Mouse (Mus musculus) stomach, embryonic 16.5 days (tissue): ENCODE measurements around the gene Ankrd44. TPM values are rescaled to one million over a fixed set of nuclear protein-coding genes. Genes with fewer than 3 reads are reported as not detected.

Experiments used
- ATAC-seq: fragments of 200-750 bp; cut with Nextera tagmentation; 2 replicates; pipeline ENCODE4 v1.8.0; 2017; ENCODE audit warnings: moderate number of reproducible peaks, moderate TSS enrichment; ENCODE audit not compliant: insufficient read depth, low FRiP score
- H3K27ac ChIP-seq: fragments of 300-500 bp; sonication (generic); 2 replicates; pipeline ENCODE4 v1.5.1; 2014; ENCODE audit warnings: low read length
- H3K27me3 ChIP-seq: fragments of 300-500 bp; sonication (generic); 2 replicates; pipeline ENCODE4 v1.6.1; 2014; ENCODE audit warnings: low read length, control low read depth, mixed read lengths; ENCODE audit not compliant: control insufficient read depth, insufficient read depth
- H3K36me3 ChIP-seq: fragments of 300-500 bp; sonication (generic); 2 replicates; pipeline ENCODE4 v1.6.1; 2014; ENCODE audit warnings: low read length; ENCODE audit not compliant: control insufficient read depth, insufficient read depth
- H3K4me1 ChIP-seq: fragments of 300-500 bp; sonication (generic); 2 replicates; pipeline ENCODE4 v1.6.1; 2014; ENCODE audit warnings: low read length, control low read depth, mixed read lengths; ENCODE audit not compliant: control insufficient read depth, insufficient read depth
- H3K4me2 ChIP-seq: fragments of 300-500 bp; sonication (generic); 2 replicates; pipeline ENCODE4 v1.6.1; 2014; ENCODE audit warnings: low read depth, low read length, mixed read lengths
- H3K4me3 ChIP-seq: fragments of 300-500 bp; sonication (generic); replicated peaks from 2 replicates; pipeline ENCODE4 v1.5.1; 2014; ENCODE audit warnings: mild to moderate bottlenecking, low read length
- H3K9ac ChIP-seq: fragments of 300-500 bp; sonication (generic); 2 replicates; pipeline ENCODE4 v1.6.1; 2014; ENCODE audit warnings: low read length
- H3K9me3 ChIP-seq: fragments of 300-500 bp; sonication (generic); replicated peaks from 2 replicates; pipeline ENCODE4 v1.6.1; 2016; ENCODE audit warnings: low read length, control low read depth; ENCODE audit not compliant: control insufficient read depth
- WGBS: fragments of 180-500 bp; shearing (Covaris S2); extraction: QIAGEN DNeasy Blood & Tissue Kit; methylation state at CpG from one replicate; pipeline ENCODE4 v1.1.7; 2014; 5-methylcytosine and 5-hydroxymethylcytosine counted together
- polyA plus RNA-seq: library from polyadenylated mRNA; unstranded; fragments of >200 nt; fragmentation: Nextera tagmentation; extraction: Ambion mirVana; gene quantifications from 2 replicates; pipeline ENCODE4 v1.2.1, GENCODE M21; 2015

Ankrd44 gene
- polyA plus RNA-seq, 1 experiment from 2014 or later, result 14.5 TPM

GRCm38 (mm10) chr1:54882856-54883467, 43.2 kb downstream of the Ankrd44 start:
- no peak overlapping the region for H3K4me3 ChIP-seq
- no peak overlapping the region for H3K9ac ChIP-seq
- H3K27me3 ChIP-seq, result no peaks in the 10 kb centered on the region
- no peaks in the 10 kb centered on the region for H3K9me3 ChIP-seq
- 58% methylated on average over 2 of the region's 2 CpGs for WGBS
- H3K36me3 ChIP-seq, result no peaks in the 10 kb centered on the region
- H3K4me1 ChIP-seq, result no peaks in the 10 kb centered on the region; the same call in 1 of the 2 replicates
- no peak overlapping the region for H3K27ac ChIP-seq
- H3K4me2 ChIP-seq, result no peak overlapping the region
- no peak for ATAC-seq

GRCm38 (mm10) chr1:54881523-54881922, 44.7 kb downstream of the Ankrd44 start:
- no peak overlapping the region for H3K9ac ChIP-seq
- H3K27ac ChIP-seq, result no peak overlapping the region
- H3K4me1 ChIP-seq, result no peaks in the 10 kb centered on the region; the same call in 1 of the 2 replicates
- H3K36me3 ChIP-seq, result no peaks in the 10 kb centered on the region
- WGBS, result 80% methylated on average over 3 of the region's 3 CpGs
- no peaks in the 10 kb centered on the region for H3K9me3 ChIP-seq
- H3K4me2 ChIP-seq, result no peak overlapping the region
- no peaks in the 10 kb centered on the region for H3K27me3 ChIP-seq
- no peak overlapping the region for H3K4me3 ChIP-seq
- ATAC-seq, result no peak

- no peaks in the 10 kb centered on the region; the same call in 1 of the 2 replicates for H3K4me1 ChIP-seq
- no peak overlapping the region for H3K27ac ChIP-seq
- WGBS, result 64% methylated on average over 10 of the region's 10 CpGs
- no peak overlapping the region for H3K9ac ChIP-seq
- H3K4me2 ChIP-seq, result no peak overlapping the region
- no peaks in the 10 kb centered on the region for H3K9me3 ChIP-seq
- H3K36me3 ChIP-seq, result no peaks in the 10 kb centered on the region
- H3K4me3 ChIP-seq, result no peak overlapping the region
- no peak for ATAC-seq
- H3K27me3 ChIP-seq, result no peaks in the 10 kb centered on the region
These were observed 48.6 kb downstream of the Ankrd44 start for GRCm38 (mm10) chr1:54877423-54878073.

- Histone ChIP-seq H3K9me3 (no peaks in the 10 kb centered on the region), H3K4me1 (no peaks in the 10 kb centered on the region; the same call in 1 of the 2 replicates), H3K27me3 (no peaks in the 10 kb centered on the region), H3K4me2 (no peak overlapping the region), H3K4me3 (no peak overlapping the region), H3K36me3 (no peaks in the 10 kb centered on the region), H3K27ac (no peak overlapping the region), H3K9ac (no peak overlapping the region)
- no peak for ATAC-seq
- 88% methylated on average over 5 of the region's 5 CpGs for WGBS
These were observed 49.2 kb downstream of the Ankrd44 start for GRCm38 (mm10) chr1:54877014-54877413.

- H3K9ac ChIP-seq, result no peak overlapping the region
- no peaks in the 10 kb centered on the region for H3K27me3 ChIP-seq
- no peaks in the 10 kb centered on the region for H3K9me3 ChIP-seq
- no peaks in the 10 kb centered on the region for H3K36me3 ChIP-seq
- H3K4me3 ChIP-seq, result no peak overlapping the region
- no peak for ATAC-seq
- H3K4me1 ChIP-seq, result no peaks in the 10 kb centered on the region
- no peak overlapping the region for H3K4me2 ChIP-seq
- 66% methylated on average over 6 of the region's 6 CpGs for WGBS
- no peak overlapping the region for H3K27ac ChIP-seq
These were observed 52.1 kb downstream of the Ankrd44 start for GRCm38 (mm10) chr1:54874094-54874493.

GRCm38 (mm10) chr1:54872857-54873616, 53.1 kb downstream of the Ankrd44 start:
- Histone ChIP-seq H3K4me1 (peaks cover 7% of the 10 kb centered on the region), H3K36me3 (no peaks in the 10 kb centered on the region), H3K27ac (no peak overlapping the region), H3K9me3 (no peaks in the 10 kb centered on the region), H3K9ac (no peak overlapping the region), H3K27me3 (no peaks in the 10 kb centered on the region), H3K4me2 (no peak overlapping the region), H3K4me3 (no peak overlapping the region)
- 62% methylated on average over 9 of the region's 9 CpGs for WGBS
- no peak for ATAC-seq

- H3K36me3 ChIP-seq, result no peaks in the 10 kb centered on the region
- H3K27ac ChIP-seq, result no peak overlapping the region
- H3K4me3 ChIP-seq, result no peak overlapping the region
- no peaks in the 10 kb centered on the region for H3K27me3 ChIP-seq
- WGBS, result 95% methylated on average over 1 of the region's 1 CpGs
- ATAC-seq, result no peak
- H3K9ac ChIP-seq, result no peak overlapping the region
- no peak overlapping the region for H3K4me2 ChIP-seq
- no peaks in the 10 kb centered on the region for H3K9me3 ChIP-seq
- peaks cover 21% of the 10 kb centered on the region for H3K4me1 ChIP-seq
These were observed 54.9 kb downstream of the Ankrd44 start for GRCm38 (mm10) chr1:54871321-54871720.

- Histone ChIP-seq H3K36me3 (no peaks in the 10 kb centered on the region), H3K9me3 (no peaks in the 10 kb centered on the region), H3K4me1 (peaks cover 21% of the 10 kb centered on the region), H3K9ac (no peak overlapping the region), H3K27ac (no peak overlapping the region), H3K27me3 (no peaks in the 10 kb centered on the region), H3K4me3 (no peak overlapping the region), H3K4me2 (no peak overlapping the region)
- 83% methylated on average over 2 of the region's 2 CpGs for WGBS
- no peak for ATAC-seq
These were observed 55.6 kb downstream of the Ankrd44 start for GRCm38 (mm10) chr1:54870634-54871033.

- Histone ChIP-seq H3K9me3 (no peaks in the 10 kb centered on the region), H3K27ac (no peak overlapping the region; the same call in 1 of the 2 replicates), H3K36me3 (no peaks in the 10 kb centered on the region), H3K9ac (no peak overlapping the region), H3K4me1 (peaks cover 23% of the 10 kb centered on the region), H3K4me2 (no peak overlapping the region), H3K27me3 (no peaks in the 10 kb centered on the region), H3K4me3 (no peak overlapping the region)
- WGBS, result 27% methylated on average over 4 of the region's 4 CpGs
- ATAC-seq, result peak; percentile 38; the same call in 1 of the 2 replicates
These were observed 59.0 kb downstream of the Ankrd44 start for GRCm38 (mm10) chr1:54867226-54867625.
